Mouse (Mus musculus): ENCODE measurements around the gene Vezt. TPM values are rescaled to one million over a fixed set of nuclear protein-coding genes. Genes with fewer than 3 reads are reported as not detected.

Gene Vezt
- 7.4 and 17.1 TPM in 2 replicates for total RNA-seq (2017)

GRCm38 (mm10) chr10:94035658-94036374, at the start of gene Vezt, which contains the start of gene Fgd6:
Gene Vezt (minus strand): TSS chr10:94035817.
Gene Fgd6 (plus strand): TSS chr10:94036001.
- ATAC-seq (replicated peaks in 1 of 2; ENCODE audit: insufficient read depth in 1 of 2, low FRiP score in 2 of 2, low TSS enrichment in 1 of 2, low read depth in 1 of 2, poor library complexity in 2 of 2, severe bottlenecking in 2 of 2), result peak; percentile 95

GRCm38 (mm10) chr10:94082040-94082734, 46.6 kb upstream of the Vezt start:
- ATAC-seq (replicated peaks in 1 of 2; ENCODE audit: insufficient read depth in 1 of 2, low FRiP score in 2 of 2, low TSS enrichment in 1 of 2, low read depth in 1 of 2, poor library complexity in 2 of 2, severe bottlenecking in 2 of 2), result peak; percentile 71 to 80; a peak in 2 of 4 replicates

GRCm38 (mm10) chr10:94080740-94081139, 45.1 kb upstream of the Vezt start:
- no peak for ATAC-seq (replicated peaks in 1 of 2; ENCODE audit: insufficient read depth in 1 of 2, low FRiP score in 2 of 2, low TSS enrichment in 1 of 2, low read depth in 1 of 2, poor library complexity in 2 of 2, severe bottlenecking in 2 of 2)

GRCm38 (mm10) chr10:94076966-94077825, 41.6 kb upstream of the Vezt start:
- no peak for ATAC-seq (replicated peaks in 1 of 2; ENCODE audit: insufficient read depth in 1 of 2, low FRiP score in 2 of 2, low TSS enrichment in 1 of 2, low read depth in 1 of 2, poor library complexity in 2 of 2, severe bottlenecking in 2 of 2)

- ATAC-seq (replicated peaks in 1 of 2; ENCODE audit: insufficient read depth in 1 of 2, low FRiP score in 2 of 2, low TSS enrichment in 1 of 2, low read depth in 1 of 2, poor library complexity in 2 of 2, severe bottlenecking in 2 of 2), result peak in 1 of 2 experiments; percentile 29; a peak in 1 of 4 replicates
Measured at GRCm38 (mm10) chr10:94072916-94073465, 37.4 kb upstream of the Vezt start.

GRCm38 (mm10) chr10:94072261-94072915, 36.8 kb upstream of the Vezt start:
- peak; percentile 60 to 63; a peak in 2 of 4 replicates for ATAC-seq (replicated peaks in 1 of 2; ENCODE audit: insufficient read depth in 1 of 2, low FRiP score in 2 of 2, low TSS enrichment in 1 of 2, low read depth in 1 of 2, poor library complexity in 2 of 2, severe bottlenecking in 2 of 2)

GRCm38 (mm10) chr10:94071641-94072040, 36.0 kb upstream of the Vezt start:
- no peak for ATAC-seq (replicated peaks in 1 of 2; ENCODE audit: insufficient read depth in 1 of 2, low FRiP score in 2 of 2, low TSS enrichment in 1 of 2, low read depth in 1 of 2, poor library complexity in 2 of 2, severe bottlenecking in 2 of 2)

- ATAC-seq (replicated peaks in 1 of 2; ENCODE audit: insufficient read depth in 1 of 2, low FRiP score in 2 of 2, low TSS enrichment in 1 of 2, low read depth in 1 of 2, poor library complexity in 2 of 2, severe bottlenecking in 2 of 2), result no peak
Measured at GRCm38 (mm10) chr10:94068701-94069100, 33.1 kb upstream of the Vezt start.

GRCm38 (mm10) chr10:94066896-94067295, 31.3 kb upstream of the Vezt start:
- no peak for ATAC-seq (replicated peaks in 1 of 2; ENCODE audit: insufficient read depth in 1 of 2, low FRiP score in 2 of 2, low TSS enrichment in 1 of 2, low read depth in 1 of 2, poor library complexity in 2 of 2, severe bottlenecking in 2 of 2)

GRCm38 (mm10) chr10:94062357-94062756, 26.7 kb upstream of the Vezt start:
- ATAC-seq (replicated peaks in 1 of 2; ENCODE audit: insufficient read depth in 1 of 2, low FRiP score in 2 of 2, low TSS enrichment in 1 of 2, low read depth in 1 of 2, poor library complexity in 2 of 2, severe bottlenecking in 2 of 2), result no peak

- peak; percentile 62 to 70 for ATAC-seq (replicated peaks in 1 of 2; ENCODE audit: insufficient read depth in 1 of 2, low FRiP score in 2 of 2, low TSS enrichment in 1 of 2, low read depth in 1 of 2, poor library complexity in 2 of 2, severe bottlenecking in 2 of 2)
Measured at GRCm38 (mm10) chr10:94060190-94060589, 24.6 kb upstream of the Vezt start.

GRCm38 (mm10) chr10:94059618-94060055, 24.0 kb upstream of the Vezt start:
- no peak for ATAC-seq (replicated peaks in 1 of 2; ENCODE audit: insufficient read depth in 1 of 2, low FRiP score in 2 of 2, low TSS enrichment in 1 of 2, low read depth in 1 of 2, poor library complexity in 2 of 2, severe bottlenecking in 2 of 2)

GRCm38 (mm10) chr10:94056487-94056886, 20.9 kb upstream of the Vezt start:
- ATAC-seq (replicated peaks in 1 of 2; ENCODE audit: insufficient read depth in 1 of 2, low FRiP score in 2 of 2, low TSS enrichment in 1 of 2, low read depth in 1 of 2, poor library complexity in 2 of 2, severe bottlenecking in 2 of 2), result no peak

GRCm38 (mm10) chr10:94050736-94051135, 15.1 kb upstream of the Vezt start:
- ATAC-seq (replicated peaks in 1 of 2; ENCODE audit: insufficient read depth in 1 of 2, low FRiP score in 2 of 2, low TSS enrichment in 1 of 2, low read depth in 1 of 2, poor library complexity in 2 of 2, severe bottlenecking in 2 of 2), result no peak

- ATAC-seq (replicated peaks in 1 of 2; ENCODE audit: insufficient read depth in 1 of 2, low FRiP score in 2 of 2, low TSS enrichment in 1 of 2, low read depth in 1 of 2, poor library complexity in 2 of 2, severe bottlenecking in 2 of 2), result no peak
Measured at GRCm38 (mm10) chr10:94049121-94049520, 13.5 kb upstream of the Vezt start.

GRCm38 (mm10) chr10:94047845-94048559, 12.4 kb upstream of the Vezt start:
- peak in 1 of 2 experiments; percentile 56; a peak in 2 of 4 replicates for ATAC-seq (replicated peaks in 1 of 2; ENCODE audit: insufficient read depth in 1 of 2, low FRiP score in 2 of 2, low TSS enrichment in 1 of 2, low read depth in 1 of 2, poor library complexity in 2 of 2, severe bottlenecking in 2 of 2)
